Mouse (Mus musculus): Measurements from ENCODE around the gene Ltbp1.
"Not testable (repeated sequence)": the region's sequence is repeated elsewhere in the genome, so short reads cannot be mapped to it uniquely, and the experiment has no call there.

Ltbp1 gene

GRCm38 (mm10) chr17:75119422-75119821, 114.1 kb downstream of the Ltbp1 start:
- peak; percentile 26 to 36 for DNase-seq

DNA sequence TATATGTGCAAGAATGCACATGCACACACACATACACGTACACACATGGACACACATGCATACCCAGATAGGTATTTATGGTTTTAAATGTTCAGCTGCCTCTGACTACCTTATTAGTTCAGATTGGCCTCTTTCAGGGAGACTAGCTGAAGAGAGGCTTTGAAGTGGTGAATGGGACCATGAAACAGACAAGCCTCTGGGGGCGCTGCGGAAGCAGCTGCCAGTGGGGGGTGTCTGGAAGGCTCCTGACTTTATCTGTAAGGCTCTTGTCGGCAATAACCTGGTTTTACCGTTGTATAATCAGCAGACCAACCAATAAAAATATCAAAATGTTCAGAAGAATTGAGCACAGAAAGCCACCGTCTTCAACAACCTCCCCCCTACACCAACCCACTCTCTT, 114.7 kb downstream of the Ltbp1 start:
- DNase-seq: no peak

DNA sequence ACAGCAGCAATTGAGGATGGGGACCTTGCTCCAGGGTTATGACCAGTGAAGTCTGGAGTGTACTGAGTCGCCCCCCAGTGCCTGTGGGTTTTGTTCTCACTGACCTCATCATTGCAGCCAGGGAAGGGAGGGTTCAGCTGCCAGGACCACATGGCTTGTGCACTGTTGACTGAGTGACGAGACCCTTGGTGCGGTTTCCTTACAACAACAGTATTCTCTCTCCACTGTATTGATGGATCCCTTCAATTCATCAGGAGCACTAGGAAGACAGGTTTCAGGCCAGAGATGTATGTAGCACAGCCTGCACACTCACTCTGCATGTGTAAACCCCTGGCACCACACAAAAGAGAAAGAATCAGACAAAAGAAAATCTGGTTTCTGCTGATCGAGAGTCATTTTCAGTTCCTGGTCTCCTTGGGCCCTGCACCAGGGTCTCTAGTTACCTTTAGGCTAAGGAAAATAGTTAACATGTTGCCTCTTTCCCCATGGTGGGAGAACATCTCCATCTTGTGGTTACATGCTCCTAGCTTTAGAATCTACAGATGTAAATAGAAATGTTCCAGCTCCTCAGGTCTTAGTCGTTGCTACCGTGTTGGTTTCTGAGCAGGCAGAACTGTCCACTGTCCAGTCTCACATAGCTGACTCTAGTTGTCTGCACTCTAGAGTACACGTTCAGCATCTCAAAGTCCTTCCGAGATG, 117.4 kb downstream of the Ltbp1 start:
- no peak for DNase-seq

GRCm38 (mm10) chr17:75128337-75128935, 123.1 kb downstream of the Ltbp1 start:
- peak; percentile 31 to 48 for DNase-seq

GRCm38 (mm10) chr17:75133983-75134382, 128.6 kb downstream of the Ltbp1 start:
- no peak for DNase-seq

- DNase-seq: no peak
These were observed 134.4 kb downstream of the Ltbp1 start for GRCm38 (mm10) chr17:75139731-75140130.

GRCm38 (mm10) chr17:75142845-75143244, 137.5 kb downstream of the Ltbp1 start:
- DNase-seq: not testable (repeated sequence)

- DNase-seq: no peak
These were observed 138.6 kb downstream of the Ltbp1 start for GRCm38 (mm10) chr17:75143927-75144326.

DNA sequence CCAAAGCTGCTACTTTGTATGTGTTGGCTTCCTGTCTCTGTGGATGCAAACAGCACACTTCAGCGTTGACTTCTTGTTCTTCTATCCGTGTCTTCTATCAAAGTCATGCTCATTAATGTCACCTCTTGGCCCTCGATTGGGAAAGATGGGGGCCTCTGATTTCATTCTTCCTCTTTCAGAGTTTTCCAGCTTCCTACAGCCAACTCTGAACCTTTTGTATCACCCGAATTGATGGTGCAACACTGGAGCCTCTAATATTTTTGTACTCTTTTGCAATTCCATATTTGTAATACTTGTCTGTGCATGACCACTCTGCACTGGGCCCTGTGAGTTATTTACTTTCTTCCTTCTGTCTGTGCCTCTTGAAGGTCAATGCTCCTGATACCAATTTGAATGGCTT, 141.8 kb downstream of the Ltbp1 start:
- DNase-seq: peak; percentile 27 to 48

- DNase-seq: no peak
These were observed 146.4 kb downstream of the Ltbp1 start for GRCm38 (mm10) chr17:75151800-75152199.

DNA sequence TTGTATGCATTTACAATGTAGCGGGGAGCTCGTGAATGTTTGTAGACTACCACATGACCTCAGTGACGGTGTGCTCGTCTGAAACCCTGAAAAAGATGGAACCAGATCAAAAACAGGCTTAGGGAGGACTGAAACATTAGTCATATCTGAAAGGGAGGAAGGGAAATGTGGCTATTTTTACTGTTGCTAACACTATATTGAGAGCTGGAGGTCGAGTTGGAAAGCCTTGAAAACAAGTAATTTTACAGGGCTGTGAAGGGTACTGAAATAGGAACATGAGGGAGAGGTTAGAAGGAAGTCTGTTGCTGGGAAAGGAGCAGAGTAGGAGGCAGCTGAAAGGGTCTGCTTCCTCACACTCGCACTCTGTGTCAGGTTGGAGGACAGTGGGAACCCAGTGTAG, 147.7 kb downstream of the Ltbp1 start:
- DNase-seq: no peak

- DNase-seq: no peak
These were observed 153.0 kb downstream of the Ltbp1 start for GRCm38 (mm10) chr17:75158385-75158784.

GRCm38 (mm10) chr17:75159066-75159787, 153.9 kb downstream of the Ltbp1 start:
- no peak for DNase-seq

GRCm38 (mm10) chr17:75161062-75161461, 155.7 kb downstream of the Ltbp1 start:
- DNase-seq: no peak

DNA sequence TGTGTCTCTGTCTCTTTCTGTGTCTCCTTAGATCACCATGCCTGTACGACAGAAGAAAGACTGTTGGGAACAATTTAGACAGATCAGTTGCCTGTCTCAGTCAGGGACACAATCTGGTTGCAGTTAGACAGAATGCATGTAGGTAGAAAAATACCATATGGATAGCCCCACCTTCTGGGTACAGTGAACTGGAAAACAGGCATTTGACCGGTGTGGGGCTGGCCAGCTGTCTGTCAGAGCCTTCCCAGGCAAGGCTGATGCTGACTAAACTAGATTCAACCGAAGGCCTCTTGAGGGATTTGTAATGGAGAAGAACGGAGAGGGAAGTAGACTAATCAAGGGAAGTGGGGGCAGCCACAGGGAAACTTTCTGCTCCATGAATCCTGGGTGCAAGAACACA, 156.6 kb downstream of the Ltbp1 start:
- DNase-seq: no peak

DNA sequence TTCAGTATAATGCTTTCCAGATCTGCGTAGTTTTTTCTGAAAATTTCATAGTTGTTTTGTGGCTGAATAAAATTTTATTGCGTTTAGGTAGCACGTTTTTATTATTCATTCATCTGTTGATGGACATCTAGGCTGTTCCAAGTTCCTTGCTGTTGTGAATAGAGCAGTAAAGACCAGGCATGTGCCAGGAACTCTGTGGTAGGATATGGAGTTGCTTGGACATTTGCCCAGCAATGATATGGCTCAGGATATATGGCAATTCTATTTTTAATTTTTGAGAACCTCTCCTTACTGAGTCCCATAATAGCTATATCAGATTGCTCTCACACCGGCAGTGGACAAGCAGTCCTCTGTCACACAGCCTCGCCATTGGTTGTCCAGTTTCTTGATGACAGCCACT, 159.2 kb downstream of the Ltbp1 start:
- DNase-seq: no peak

DNA sequence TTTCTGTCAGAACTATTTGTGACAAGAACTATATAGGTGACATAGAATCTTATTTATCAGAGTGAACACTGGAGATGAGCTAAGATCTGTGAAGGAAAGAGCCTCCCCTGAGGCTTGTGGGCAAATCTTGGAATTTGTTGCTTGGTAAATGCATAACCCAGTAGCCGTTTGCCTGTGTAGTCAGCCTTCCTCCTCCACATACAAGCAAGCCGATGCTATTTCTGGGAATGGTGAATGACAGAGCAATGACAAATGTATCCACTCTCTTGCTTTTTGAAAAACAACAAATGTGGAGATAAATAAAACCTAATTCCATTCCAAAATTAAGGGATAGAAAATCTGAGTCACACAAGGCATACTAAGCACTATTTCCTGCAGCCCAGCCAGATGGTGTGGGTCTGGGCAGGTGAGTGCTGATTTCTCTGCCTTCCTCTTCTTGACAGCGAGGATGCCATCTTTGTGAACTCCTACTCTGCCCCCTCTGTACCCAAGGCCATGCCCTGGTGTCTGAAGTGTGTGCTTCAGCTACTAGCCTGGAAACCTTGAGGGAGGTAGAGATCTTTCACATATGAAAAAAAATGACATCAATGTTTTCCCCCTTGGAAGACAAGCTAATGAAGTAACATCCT, 163.3 kb downstream of the Ltbp1 start:
- DNase-seq: no peak

DNA sequence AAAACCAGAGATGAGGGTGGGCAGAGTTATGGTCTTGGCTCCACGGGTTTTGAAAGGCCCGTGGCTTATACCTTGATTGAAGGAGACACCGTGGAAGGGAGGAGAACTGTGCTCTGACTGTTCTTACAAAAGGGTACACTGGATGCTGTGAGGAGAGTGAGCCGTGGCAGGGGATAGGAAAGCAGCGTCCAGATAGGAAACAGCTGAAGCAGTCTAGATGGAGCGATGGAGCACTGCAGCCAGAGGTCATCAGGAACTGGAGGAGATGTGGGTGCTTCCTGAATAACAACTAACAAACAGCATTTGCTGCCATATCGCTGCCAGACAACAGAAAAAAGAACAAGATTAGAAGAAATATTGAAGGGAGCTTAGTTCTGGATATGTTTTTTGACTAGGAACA, 166.3 kb downstream of the Ltbp1 start:
- no peak for DNase-seq

GRCm38 (mm10) chr17:75172685-75173205, 167.4 kb downstream of the Ltbp1 start:
- no peak for DNase-seq

DNA sequence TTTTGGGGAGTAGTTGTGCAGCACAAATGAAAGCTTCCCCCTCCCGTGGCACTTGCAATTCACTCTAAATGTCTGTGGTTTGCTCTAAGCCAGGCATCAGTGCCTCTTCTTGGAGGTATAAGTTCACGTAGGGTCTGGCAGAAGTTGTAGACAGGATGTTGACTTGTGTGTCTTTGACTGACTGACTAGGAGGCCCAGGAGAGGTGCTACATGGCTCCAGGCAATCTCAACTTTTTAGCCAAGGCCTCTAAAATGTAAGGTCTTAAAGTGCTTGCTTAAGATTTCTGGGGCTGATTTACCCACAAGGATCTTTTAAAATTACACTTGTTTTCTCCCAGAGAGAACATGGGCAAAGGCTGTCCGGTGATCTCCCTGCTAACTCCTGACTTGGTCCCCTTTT, 169.1 kb downstream of the Ltbp1 start:
- no peak for DNase-seq

- peak; percentile 50 to 62 for DNase-seq
These were observed 172.8 kb downstream of the Ltbp1 start for GRCm38 (mm10) chr17:75177920-75178867.

- DNase-seq: no peak
These were observed 173.6 kb downstream of the Ltbp1 start for GRCm38 (mm10) chr17:75179001-75179400.

Measured in lung, adult 18-20 months (tissue).